Mouse (Mus musculus) midbrain, embryonic 15.5 days (tissue): ENCODE measurements around the gene Surf4. TPM values are rescaled to one million over a fixed set of nuclear protein-coding genes. Genes with fewer than 3 reads are reported as not detected.
"Not testable (repeated sequence)": the region's sequence is repeated elsewhere in the genome, so short reads cannot be mapped to it uniquely, and the experiment has no call there.

Experiments
- ATAC-seq: fragments of 200-750 bp; cut with Nextera tagmentation; replicated peaks from 2 replicates; pipeline ENCODE4 v1.8.0; 2017; ENCODE audit warnings: moderate TSS enrichment
- H3K27ac ChIP-seq: fragments of 300-500 bp; sonication (generic); 2 replicates; pipeline ENCODE4 v1.5.1; 2015; ENCODE audit warnings: mild to moderate bottlenecking, inconsistent platforms
- H3K27me3 ChIP-seq: fragments of 300-500 bp; sonication (generic); replicated peaks from 2 replicates; pipeline ENCODE4 v1.6.1; 2015; ENCODE audit warnings: inconsistent platforms
- H3K36me3 ChIP-seq: fragments of 300-500 bp; sonication (generic); replicated peaks from 2 replicates; pipeline ENCODE4 v1.6.1; 2015; ENCODE audit warnings: inconsistent platforms
- H3K4me1 ChIP-seq: fragments of 300-500 bp; sonication (generic); 2 replicates; pipeline ENCODE4 v1.6.1; 2015; ENCODE audit warnings: inconsistent platforms
- H3K4me2 ChIP-seq: fragments of 300-500 bp; sonication (generic); 2 replicates; pipeline ENCODE4 v1.6.1; 2015; ENCODE audit warnings: inconsistent platforms, mild to moderate bottlenecking, moderate library complexity
- H3K4me3 ChIP-seq: fragments of 300-500 bp; sonication (generic); 2 replicates; pipeline ENCODE4 v1.5.1; 2015; ENCODE audit warnings: mild to moderate bottlenecking, inconsistent platforms
- H3K9ac ChIP-seq: fragments of 300-500 bp; sonication (generic); 2 replicates; pipeline ENCODE4 v1.6.1; 2015; ENCODE audit warnings: mild to moderate bottlenecking, inconsistent platforms
- H3K9me3 ChIP-seq: fragments of 300-500 bp; sonication (generic); 2 replicates; pipeline ENCODE4 v1.6.1; 2016; ENCODE audit warnings: inconsistent platforms
- WGBS: fragments of 180-500 bp; shearing (Covaris S2); methylation state at CpG from one replicate; pipeline ENCODE4 v1.1.7; 2015; ENCODE audit warnings: mixed read lengths; 5-methylcytosine and 5-hydroxymethylcytosine counted together
- polyA plus RNA-seq: library from polyadenylated mRNA; unstranded; fragments of >200 nt; fragmentation: Nextera tagmentation; extraction: Ambion mirVana; gene quantifications from 2 replicates; pipeline ENCODE4 v1.2.1, GENCODE M21; 2015

Surf4 gene
- polyA plus RNA-seq, 1 experiment from 2014 or later = 107 TPM

- Histone ChIP-seq H3K36me3 (peaks cover 43% of the 10 kb centered on the region), H3K4me1 (peaks cover 41% of the 10 kb centered on the region), H3K27me3 (no peaks in the 10 kb centered on the region), H3K4me3 (peak overlapping the region; percentile 76), H3K27ac (no peak overlapping the region), H3K9me3 (no peaks in the 10 kb centered on the region), H3K9ac (peak overlapping the region; percentile 38), H3K4me2 (peak overlapping the region; percentile 99)
- WGBS = 92% methylated on average over 18 of the region's 18 CpGs
- no peak for ATAC-seq
Observed at GRCm38 (mm10) chr2:26908710-26909386, 24.9 kb downstream of the Surf4 start.

GRCm38 (mm10) chr2:26907109-26907508 lies 26.6 kb downstream of the Surf4 start:
- H3K4me2 ChIP-seq = no peak overlapping the region
- H3K9ac ChIP-seq = no peak overlapping the region
- peaks cover 26% of the 10 kb centered on the region; the same call in 1 of the 2 replicates for H3K36me3 ChIP-seq
- no peaks in the 10 kb centered on the region for H3K27me3 ChIP-seq
- no peak overlapping the region for H3K4me3 ChIP-seq
- ATAC-seq = no peak
- whole genome bisulfite sequencing = 64% methylated on average over 4 of the region's 4 CpGs
- no peaks in the 10 kb centered on the region for H3K9me3 ChIP-seq
- peaks cover 43% of the 10 kb centered on the region for H3K4me1 ChIP-seq
- no peak overlapping the region for H3K27ac ChIP-seq

DNA sequence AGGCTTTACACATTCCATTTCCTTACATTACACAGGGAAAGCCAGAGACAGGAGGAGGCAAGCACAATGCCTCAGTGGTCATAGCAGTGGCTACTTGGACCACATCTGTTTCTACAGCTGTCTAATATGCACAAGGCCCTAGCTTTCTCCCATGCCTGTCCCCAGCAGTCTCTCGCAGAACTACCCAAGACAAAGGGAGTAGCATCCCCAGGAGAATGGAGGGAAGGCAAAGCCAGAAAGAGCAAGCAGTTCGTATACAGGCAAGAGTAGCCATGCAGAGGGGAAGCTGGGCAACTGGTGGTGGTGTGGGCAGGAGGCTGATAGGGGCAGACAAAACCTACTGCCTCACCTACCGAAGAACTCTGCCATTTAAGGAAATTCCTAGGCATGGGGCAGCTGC lies 27.3 kb downstream of the Surf4 start:
- Histone ChIP-seq H3K9ac (no peak overlapping the region), H3K27me3 (no peaks in the 10 kb centered on the region), H3K4me2 (no peak overlapping the region), H3K4me1 (peaks cover 43% of the 10 kb centered on the region), H3K27ac (no peak overlapping the region), H3K4me3 (no peak overlapping the region), H3K36me3 (peaks cover 25% of the 10 kb centered on the region; the same call in 1 of the 2 replicates), H3K9me3 (no peaks in the 10 kb centered on the region)
- ATAC-seq = no peak
- WGBS = 96% methylated on average over 3 of the region's 3 CpGs

DNA sequence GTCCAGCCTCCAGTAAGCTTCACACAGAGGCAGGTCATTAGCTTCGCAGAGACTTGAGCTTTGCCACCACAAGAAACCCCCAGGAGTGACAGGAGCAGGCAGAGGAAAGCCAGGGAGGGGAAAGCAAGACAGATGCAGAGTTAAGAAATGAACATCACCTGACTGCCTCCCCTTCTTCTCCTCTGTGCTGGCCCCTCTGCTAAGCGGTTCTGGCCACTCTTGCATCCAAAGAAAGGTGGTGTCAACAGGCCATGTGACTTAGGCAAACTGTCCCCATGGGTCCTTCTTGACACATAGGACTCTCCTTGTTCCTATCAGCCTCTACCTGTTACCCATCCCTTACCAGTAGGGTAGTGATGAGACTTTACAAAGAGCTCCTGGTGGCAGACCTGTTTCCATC lies 27.8 kb downstream of the Surf4 start:
- 87% methylated on average over 2 of the region's 2 CpGs for WGBS

DNA sequence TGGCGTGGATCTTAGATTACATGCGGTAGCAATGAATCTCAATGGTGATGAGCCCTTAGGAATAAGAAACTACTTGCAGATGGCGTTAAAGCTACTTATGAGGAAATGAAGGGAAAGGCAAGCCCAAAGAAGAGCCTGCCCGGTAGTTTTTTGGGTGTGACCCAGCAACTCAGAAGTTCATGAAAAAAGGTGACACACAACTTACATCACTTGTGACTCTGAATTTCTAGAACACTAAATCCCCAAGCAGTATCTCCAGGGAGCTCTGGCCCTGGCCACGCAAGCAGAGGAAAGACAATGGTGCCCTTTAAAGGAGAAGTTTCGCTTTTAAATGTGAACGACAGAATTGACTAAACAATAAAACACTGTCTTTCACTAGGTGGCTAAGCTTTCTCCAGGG lies 30.4 kb downstream of the Surf4 start:
- no peak for ATAC-seq
- Histone ChIP-seq H3K9me3 (no peaks in the 10 kb centered on the region), H3K27ac (peak overlapping the region; percentile 89), H3K9ac (peak overlapping the region; percentile 63), H3K4me3 (peak overlapping the region; percentile 76), H3K4me2 (peak overlapping the region; percentile 69), H3K4me1 (peaks cover 36% of the 10 kb centered on the region), H3K36me3 (peaks cover 34% of the 10 kb centered on the region), H3K27me3 (no peaks in the 10 kb centered on the region)
- 16% methylated on average over 7 of the region's 7 CpGs for whole genome bisulfite sequencing

More for the DNA sequence above, 27.8 kb downstream of the Surf4 start:
- peaks cover 48% of the 10 kb centered on the region for H3K4me1 ChIP-seq
- H3K27me3 ChIP-seq = no peaks in the 10 kb centered on the region
- H3K9ac ChIP-seq = no peak overlapping the region
- peaks cover 25% of the 10 kb centered on the region; the same call in 1 of the 2 replicates for H3K36me3 ChIP-seq
- no peak overlapping the region for H3K27ac ChIP-seq
- ATAC-seq = no peak
- H3K4me3 ChIP-seq = no peak overlapping the region
- H3K4me2 ChIP-seq = no peak overlapping the region
- H3K9me3 ChIP-seq = no peaks in the 10 kb centered on the region

- peak within 1 kb of the TSS; percentile 76 for H3K4me3 ChIP-seq
- H3K27me3 ChIP-seq = no peaks in the 10 kb centered on the region
- peaks cover 35% of the 10 kb centered on the region for H3K36me3 ChIP-seq
- H3K27ac ChIP-seq = peak within 1 kb of the TSS; percentile 89
- peak within 1 kb of the TSS; percentile 71 for H3K9ac ChIP-seq
- peaks cover 31% of the 10 kb centered on the region for H3K4me1 ChIP-seq
- peak; percentile 96 for ATAC-seq
- no peaks in the 10 kb centered on the region for H3K9me3 ChIP-seq
- peak within 1 kb of the TSS; percentile 69 for H3K4me2 ChIP-seq
- under 1% methylated on average over 41 of the region's 41 CpGs for WGBS
Observed at GRCm38 (mm10) chr2:26902467-26903220, 31.1 kb downstream of the Surf4 start, which contains the start of gene Surf6. TSS of gene Surf6 (minus strand) at chr2:26902879.

DNA sequence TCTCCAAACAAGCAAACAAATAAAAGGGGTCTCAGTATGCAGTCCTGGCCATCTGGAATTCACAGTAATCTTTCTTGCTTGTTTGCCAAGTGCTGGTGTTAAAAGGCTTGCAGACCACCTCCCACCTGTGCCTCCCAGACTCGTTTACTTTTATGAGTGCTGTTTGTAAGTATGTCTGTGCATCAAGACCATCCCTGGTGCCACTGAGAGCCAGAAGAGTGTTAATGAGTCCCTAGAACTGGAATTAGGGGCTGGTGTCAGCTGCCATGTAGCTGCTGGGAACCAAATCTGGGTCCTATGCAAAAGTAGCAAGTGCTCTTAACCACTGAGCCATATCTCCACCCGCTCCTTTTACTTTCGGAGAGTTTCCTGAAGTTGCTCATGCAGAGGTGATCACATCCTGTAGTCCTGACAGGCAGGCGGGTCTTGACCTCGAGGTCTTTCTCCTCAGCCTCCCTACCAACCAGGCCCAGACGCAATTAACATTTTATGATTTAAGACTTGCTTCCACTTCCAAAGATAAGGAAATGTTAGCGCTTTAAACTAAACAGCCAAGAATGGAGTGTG lies 31.8 kb downstream of the Surf4 start:
- Histone ChIP-seq H3K4me1 (peaks cover 27% of the 10 kb centered on the region), H3K9ac (peak overlapping the region; percentile 71), H3K36me3 (peaks cover 33% of the 10 kb centered on the region), H3K9me3 (no peaks in the 10 kb centered on the region), H3K27me3 (no peaks in the 10 kb centered on the region), H3K4me3 (peak overlapping the region; percentile 76), H3K4me2 (peak overlapping the region; percentile 69), H3K27ac (no peak overlapping the region)
- WGBS = 10% methylated on average over 7 of the region's 7 CpGs
- ATAC-seq = no peak

GRCm38 (mm10) chr2:26900731-26901130 lies 33.0 kb downstream of the Surf4 start:
- no peak for ATAC-seq
- peaks cover 27% of the 10 kb centered on the region for H3K4me1 ChIP-seq
- H3K36me3 ChIP-seq = peaks cover 36% of the 10 kb centered on the region
- H3K4me2 ChIP-seq = no peak overlapping the region
- WGBS = 92% methylated on average over 1 of the region's 1 CpGs
- H3K4me3 ChIP-seq = no peak overlapping the region
- no peak overlapping the region for H3K27ac ChIP-seq
- H3K27me3 ChIP-seq = no peaks in the 10 kb centered on the region
- no peak overlapping the region for H3K9ac ChIP-seq
- H3K9me3 ChIP-seq = no peaks in the 10 kb centered on the region

DNA sequence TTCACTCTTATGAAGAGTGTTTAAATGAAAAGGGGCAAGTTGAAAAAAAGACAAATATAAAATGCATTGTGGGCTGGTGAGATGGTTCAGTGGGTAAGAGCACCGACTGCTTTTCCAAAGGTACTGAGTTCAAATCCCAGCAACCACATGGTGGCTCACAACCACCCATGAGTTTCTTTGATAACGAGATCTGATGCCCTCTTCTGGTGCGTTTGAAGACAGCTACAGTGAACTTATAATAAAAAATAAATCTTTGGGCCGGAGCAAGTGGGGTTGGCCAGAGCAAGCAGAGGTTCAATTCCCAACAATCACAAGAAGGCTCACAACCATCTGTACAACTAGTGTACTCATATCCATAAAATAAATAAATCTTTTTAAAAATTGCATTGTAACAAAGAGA lies 37.8 kb downstream of the Surf4 start:
- Histone ChIP-seq H3K4me1 (peaks cover 3% of the 10 kb centered on the region), H3K4me2 (no peak overlapping the region), H3K36me3 (peaks cover 65% of the 10 kb centered on the region), H3K27ac (no peak overlapping the region), H3K9me3 (no peaks in the 10 kb centered on the region), H3K4me3 (no peak overlapping the region), H3K9ac (no peak overlapping the region), H3K27me3 (no peaks in the 10 kb centered on the region)
- 94% methylated on average over 4 of the region's 4 CpGs for WGBS
- no peak for ATAC-seq

DNA sequence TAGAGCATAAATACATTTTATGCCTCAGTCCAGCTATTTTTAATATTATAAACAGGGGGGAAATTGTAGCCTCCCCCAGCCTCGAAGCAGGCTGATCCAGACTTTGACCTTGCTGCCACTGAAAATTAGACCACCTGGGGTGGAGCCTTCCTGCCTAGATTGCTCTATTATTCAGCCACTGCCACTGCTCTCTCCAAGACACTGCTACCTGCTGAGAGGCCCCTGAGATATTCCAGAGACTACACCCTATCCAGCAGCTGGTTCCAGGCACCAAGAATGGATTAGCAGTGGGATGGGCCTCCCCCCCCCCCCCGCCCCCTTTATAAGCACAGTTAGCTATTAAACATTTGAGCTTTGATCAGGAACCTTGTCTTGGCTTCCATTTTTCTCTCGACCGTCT lies 47.6 kb downstream of the Surf4 start:
- H3K4me3 ChIP-seq, H3K4me2 ChIP-seq, H3K9ac ChIP-seq, H3K4me1 ChIP-seq, ATAC-seq, H3K9me3 ChIP-seq, H3K27ac ChIP-seq, H3K27me3 ChIP-seq: not testable (repeated sequence)
- WGBS = 49% methylated on average over 4 of the region's 4 CpGs
- peaks cover 21% of the 10 kb centered on the region; the same call in 1 of the 2 replicates for H3K36me3 ChIP-seq

- not testable (repeated sequence) for H3K4me3 ChIP-seq, ATAC-seq, H3K27ac ChIP-seq, H3K4me1 ChIP-seq, H3K9ac ChIP-seq, H3K9me3 ChIP-seq, H3K4me2 ChIP-seq, H3K27me3 ChIP-seq
- peaks cover 16% of the 10 kb centered on the region; the same call in 1 of the 2 replicates for H3K36me3 ChIP-seq
- 69% methylated on average over 2 of the region's 2 CpGs for WGBS
Observed at GRCm38 (mm10) chr2:26885541-26885940, 48.2 kb downstream of the Surf4 start.

DNA sequence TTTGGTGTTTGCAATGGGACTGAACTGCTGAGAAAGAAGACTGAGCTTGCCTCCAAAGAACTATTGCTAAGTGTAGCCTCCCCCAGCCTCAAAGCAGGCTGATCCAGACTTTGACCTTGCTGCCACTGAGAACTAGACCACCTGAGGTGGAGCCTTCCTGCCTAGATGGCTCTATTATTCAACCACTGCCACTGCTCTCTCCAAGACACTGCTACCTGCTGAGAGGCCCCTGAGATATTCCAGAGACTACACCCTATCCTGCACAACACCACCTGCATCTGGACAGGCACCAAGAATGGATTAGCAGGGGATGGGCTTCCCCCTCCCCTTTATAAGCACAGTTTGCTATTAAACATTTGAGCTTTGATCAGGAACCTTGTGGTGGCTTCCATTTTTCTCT lies 55.2 kb downstream of the Surf4 start:
- no peaks in the 10 kb centered on the region for H3K4me1 ChIP-seq
- H3K4me3 ChIP-seq = no peak overlapping the region
- H3K4me2 ChIP-seq = no peak overlapping the region
- no peaks in the 10 kb centered on the region for H3K9me3 ChIP-seq
- H3K9ac ChIP-seq = no peak overlapping the region
- H3K27ac ChIP-seq = no peak overlapping the region
- ATAC-seq = no peak
- no peaks in the 10 kb centered on the region for H3K27me3 ChIP-seq
- no peaks in the 10 kb centered on the region for H3K36me3 ChIP-seq
